Mouse (Mus musculus) heart, adult 2 months (tissue): ENCODE measurements around the gene Zfp715. TPM values are rescaled to one million over a fixed set of nuclear protein-coding genes. Genes with fewer than 3 reads are reported as not detected.

ENCODE experiments used
- DNase-seq, 2 experiments: peaks; one replicate each; pipeline ENCODE4 v3.0.0; 2021
- H3K27ac ChIP-seq: fragments of 200-600 bp; 2 replicates; pipeline ENCODE4 v1.8.1; 2022
- H3K27me3 ChIP-seq: fragments of 200-500 bp; 2 replicates; pipeline ENCODE4 v1.6.1; 2012; ENCODE audit warnings: mild to moderate bottlenecking, low read length, inconsistent platforms, mixed read lengths; ENCODE audit not compliant: control insufficient read depth, insufficient read depth
- H3K36me3 ChIP-seq: fragments of 200-500 bp; 2 replicates; pipeline ENCODE4 v1.6.1; 2012; ENCODE audit warnings: low read length, inconsistent platforms; ENCODE audit not compliant: control insufficient read depth, insufficient read depth
- H3K4me1 ChIP-seq: fragments of 200-500 bp; 2 replicates; pipeline ENCODE4 v1.6.1; 2011; ENCODE audit warnings: low read length; ENCODE audit not compliant: control insufficient read depth, insufficient read depth
- H3K4me3 ChIP-seq: fragments of 200-600 bp; 2 replicates; pipeline ENCODE4 v1.8.1; 2022
- H3K79me2 ChIP-seq: fragments of 200-500 bp; replicated peaks from 2 replicates; pipeline ENCODE4 v1.6.1; 2012; ENCODE audit warnings: mild to moderate bottlenecking, inconsistent platforms, low read length, moderate library complexity, mixed read lengths; ENCODE audit not compliant: control insufficient read depth, insufficient read depth
- H3K9ac ChIP-seq: fragments of 200-500 bp; 2 replicates; pipeline ENCODE4 v1.6.1; 2012; ENCODE audit warnings: low read depth, mild to moderate bottlenecking, control low read depth, inconsistent platforms, low read length, mixed read lengths
- CTCF ChIP-seq: fragments of 200-600 bp; IDR thresholded peaks from 2 replicates; pipeline ENCODE4 v1.8.1; 2022; ENCODE audit warnings: antibody characterized with exemption, mild to moderate bottlenecking, moderate library complexity
- EP300 ChIP-seq: fragments of 200-500 bp; IDR thresholded peaks from 2 replicates; pipeline ENCODE4 v1.6.1; 2011; ENCODE audit warnings: low read depth, low read length, control low read depth; ENCODE audit not compliant: insufficient read depth
- POLR2A ChIP-seq: fragments of 200-500 bp; IDR thresholded peaks from 2 replicates; pipeline ENCODE4 v1.6.1; 2011; ENCODE audit warnings: mild to moderate bottlenecking, low read depth, low read length, control low read depth; ENCODE audit not compliant: insufficient read depth
- WGBS: fragments of 180-500 bp; shearing (Covaris S2); methylation state at CpG from one replicate; pipeline ENCODE4 v1.1.7; 2018; 5-methylcytosine and 5-hydroxymethylcytosine counted together
- intact Hi-C: fragments of 180-260 bp; cut with DNase I; formaldehyde crosslinking; loops from one replicate; pipeline ENCODE4 v1.15.1; 2025
- polyA plus RNA-seq: library from polyadenylated mRNA; depleted of rRNA; stranded (reverse); fragments of >200 nt; gene quantifications from 2 replicates; pipeline ENCODE4 v1.2.3, GENCODE M21; 2012
- total RNA-seq, 2 experiments: library from RNA; stranded (reverse); gene quantifications; 2 replicates each; pipeline ENCODE4 v1.2.3; 2021

Zfp715 gene
- total and polyA plus RNA-seq, 3 experiments: 6.6 to 15.1 (median 11.5) TPM

- Histone ChIP-seq H3K27ac (peak overlapping the region; percentile 95), H3K79me2 (peaks cover 1% of the 10 kb centered on the region), H3K9ac (peak overlapping the region; percentile 86), H3K4me3 (peak overlapping the region; percentile 70), H3K27me3 (no peaks in the 10 kb centered on the region), H3K36me3 (peaks cover 36% of the 10 kb centered on the region), H3K4me1 (peaks cover 18% of the 10 kb centered on the region)
- intact Hi-C loops: loop anchor here (2.0 to 5.0 kb wide), 2 partner anchors 28 to 130 kb away; partner anchors contain the start of genes Cldnd2, Etfb and Gm45233
- DNase-seq: no peak
- no peak for TF ChIP-seq EP300
- peak; percentile 43 for TF ChIP-seq CTCF
- no peak for TF ChIP-seq POLR2A
- WGBS: under 1% methylated on average over 32 of the region's 32 CpGs
Observed at GRCm38 (mm10) chr7:43312386-43313012, 595 bp downstream of the Zfp715 start.

DNA sequence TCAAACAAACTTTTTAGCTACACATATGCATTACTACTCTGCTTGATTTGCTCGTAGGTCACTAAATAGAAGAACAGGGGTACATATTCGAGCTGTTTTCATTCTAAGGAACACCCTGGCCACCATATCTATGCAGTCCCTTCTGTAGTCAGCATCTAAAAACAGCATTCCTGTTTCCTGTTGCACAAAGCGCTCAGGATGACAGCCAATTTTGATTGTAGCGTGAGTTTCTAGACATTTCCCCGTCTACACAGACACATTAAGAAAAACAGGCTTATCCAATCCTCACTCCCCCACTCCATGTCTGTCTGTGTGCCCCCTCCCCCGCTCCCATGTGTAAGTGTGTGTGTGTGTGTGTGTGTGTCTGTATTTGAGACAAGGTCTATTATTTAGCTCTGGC, 1.5 kb downstream of the Zfp715 start:
- peaks cover 42% of the 10 kb centered on the region for H3K36me3 ChIP-seq
- peak overlapping the region; percentile 95 for H3K27ac ChIP-seq
- peak in 1 of 2 experiments; percentile 17 for DNase-seq
- WGBS: 11% methylated on average over 6 of the region's 6 CpGs
- peaks cover 1% of the 10 kb centered on the region for H3K79me2 ChIP-seq
- H3K9ac ChIP-seq: peak overlapping the region; percentile 69
- no peak for TF ChIP-seq EP300
- TF ChIP-seq CTCF: no peak
- no peak for TF ChIP-seq POLR2A
- H3K4me1 ChIP-seq: peaks cover 21% of the 10 kb centered on the region
- intact Hi-C loops: loop anchor here (2.0 to 5.0 kb wide), 2 partner anchors 27 to 131 kb away; partner anchors contain the start of genes Cldnd2, Etfb and Gm45233
- H3K4me3 ChIP-seq: peak overlapping the region; percentile 70
- H3K27me3 ChIP-seq: no peaks in the 10 kb centered on the region

- DNase-seq: peak; percentile 60 to 64
- Histone ChIP-seq H3K79me2 (peaks cover 1% of the 10 kb centered on the region), H3K27ac (peak overlapping the region; percentile 95), H3K27me3 (no peaks in the 10 kb centered on the region), H3K36me3 (peaks cover 62% of the 10 kb centered on the region), H3K4me1 (peaks cover 30% of the 10 kb centered on the region), H3K9ac (no peak overlapping the region), H3K4me3 (no peak overlapping the region)
- WGBS: 37% methylated on average over 2 of the region's 2 CpGs
- no peak for TF ChIP-seq POLR2A
- TF ChIP-seq EP300: 0 out of 2 replicates have a peak, but pooled peaks have one; percentile 44
- intact Hi-C loops: loop anchor here (10.0 kb wide), 2 partner anchors 256 to 1674 kb away; partner anchors contain the start of genes Zfp658 and Zfp788
Observed at GRCm38 (mm10) chr7:43309069-43309468, 4.0 kb downstream of the Zfp715 start.

GRCm38 (mm10) chr7:43305235-43305634, 7.9 kb downstream of the Zfp715 start:
- intact Hi-C loops: loop anchor here (10.0 kb wide), 2 partner anchors 260 to 1670 kb away; partner anchors contain the start of genes Zfp658 and Zfp788
- Histone ChIP-seq H3K79me2 (peaks cover 3% of the 10 kb centered on the region), H3K27ac (peak overlapping the region; percentile 81), H3K4me3 (peak overlapping the region; percentile 33), H3K4me1 (peaks cover 26% of the 10 kb centered on the region), H3K36me3 (peaks cover 82% of the 10 kb centered on the region), H3K9ac (peak overlapping the region; percentile 30), H3K27me3 (no peaks in the 10 kb centered on the region)
- DNase-seq: peak; percentile 41 to 52
- peak; percentile 47; the same call in 1 of the 2 replicates for TF ChIP-seq POLR2A
- TF ChIP-seq CTCF: peak; percentile 46
- TF ChIP-seq EP300: peak; percentile 52; the same call in 1 of the 2 replicates
- 18% methylated on average over 3 of the region's 3 CpGs for WGBS

GRCm38 (mm10) chr7:43291524-43291923, 21.6 kb downstream of the Zfp715 start:
- Histone ChIP-seq H3K36me3 (no peaks in the 10 kb centered on the region; the same call in 1 of the 2 replicates), H3K4me3 (no peak overlapping the region), H3K27me3 (no peaks in the 10 kb centered on the region), H3K27ac (no peak overlapping the region), H3K79me2 (no peaks in the 10 kb centered on the region), H3K4me1 (no peaks in the 10 kb centered on the region), H3K9ac (no peak overlapping the region)
- TF ChIP-seq POLR2A (no peak), EP300 (no peak), CTCF (peak; percentile 23; the same call in 1 of the 2 replicates)
- 94% methylated on average over 3 of the region's 3 CpGs for WGBS
- DNase-seq: no peak
- intact Hi-C loops: no loop called here
